Mouse (Mus musculus): ENCODE results near the gene Usp21. TPM values are rescaled to one million over a fixed set of nuclear protein-coding genes. Genes with fewer than 3 reads are reported as not detected.
"Not testable (repeated sequence)": the region's sequence is repeated elsewhere in the genome, so short reads cannot be mapped to it uniquely, and the experiment has no call there.

Usp21 gene
- polyA plus RNA-seq, 1 experiment from 2014 or later: 92.3 TPM

DNA sequence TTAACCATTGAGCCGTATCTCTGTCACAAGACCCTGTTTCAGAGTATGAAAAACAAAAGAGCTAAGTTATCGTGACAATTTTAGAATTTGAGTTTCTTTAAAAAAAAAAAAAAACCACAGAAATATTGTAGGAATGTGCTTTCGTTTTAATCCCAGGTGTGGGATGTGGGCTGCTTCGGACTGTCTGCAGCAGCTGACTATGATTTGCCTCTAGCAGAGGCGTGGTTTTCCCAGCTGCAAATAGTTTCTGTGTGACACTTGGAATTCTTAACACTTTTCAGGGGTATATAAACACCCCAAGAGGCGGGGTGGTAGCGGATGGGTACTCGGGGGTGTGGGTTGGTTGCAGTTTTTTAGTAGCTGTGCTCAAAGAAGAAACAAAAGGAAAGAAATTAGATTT, 42.4 kb downstream of the Usp21 start:
- no peak overlapping the region for H3K27ac ChIP-seq (ENCODE audit: low read depth, low read length)
- no peaks in the 10 kb centered on the region for H3K9me3 ChIP-seq (ENCODE audit: control insufficient read depth, low read length)
- no peak overlapping the region for H3K9ac ChIP-seq (ENCODE audit: low read depth, low read length)
- no peak overlapping the region for H3K4me3 ChIP-seq (ENCODE audit: low read length)
- peaks cover 13% of the 10 kb centered on the region for H3K36me3 ChIP-seq (ENCODE audit: control insufficient read depth, insufficient read depth, low read length)
- peaks cover 17% of the 10 kb centered on the region for H3K4me1 ChIP-seq (ENCODE audit: control insufficient read depth, insufficient read depth, low read depth, low read length)
- no peak for ATAC-seq
- no peak overlapping the region for H3K4me2 ChIP-seq (ENCODE audit: low read length)
- WGBS: 93% methylated on average over 8 of the region's 8 CpGs
- H3K27me3 ChIP-seq (replicated peaks; ENCODE audit: control insufficient read depth, insufficient read depth, low read length): no peaks in the 10 kb centered on the region

DNA sequence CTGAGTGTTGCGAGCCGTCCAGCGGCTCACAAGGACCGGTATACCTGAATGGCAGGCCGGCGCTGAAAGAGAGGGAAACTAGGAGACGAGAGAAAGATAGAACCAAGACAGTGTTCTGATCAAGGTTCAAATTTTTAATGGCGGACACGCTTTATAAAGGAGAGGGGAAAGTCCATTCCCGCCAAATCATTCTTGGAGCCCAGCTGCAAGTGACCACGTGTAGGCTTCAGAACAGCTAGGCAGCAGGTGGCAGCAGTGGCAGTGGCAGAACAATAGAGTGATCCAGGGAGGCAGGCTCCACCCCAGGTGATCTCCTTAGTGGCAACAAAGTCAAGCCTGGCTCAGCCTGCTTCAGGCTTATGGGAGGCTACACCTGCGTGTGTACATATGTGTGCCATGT, 45.8 kb downstream of the Usp21 start:
- not testable (repeated sequence) for H3K9me3 ChIP-seq (ENCODE audit: control insufficient read depth, low read length); H3K9ac ChIP-seq (ENCODE audit: low read depth, low read length); ATAC-seq; H3K4me2 ChIP-seq (ENCODE audit: low read length); H3K4me3 ChIP-seq (ENCODE audit: low read length); H3K4me1 ChIP-seq (ENCODE audit: control insufficient read depth, insufficient read depth, low read depth, low read length); H3K27me3 ChIP-seq (replicated peaks; ENCODE audit: control insufficient read depth, insufficient read depth, low read length); H3K27ac ChIP-seq (ENCODE audit: low read depth, low read length)
- H3K36me3 ChIP-seq (ENCODE audit: control insufficient read depth, insufficient read depth, low read length): peaks cover 41% of the 10 kb centered on the region
- 84% methylated on average over 12 of the region's 12 CpGs for WGBS

DNA sequence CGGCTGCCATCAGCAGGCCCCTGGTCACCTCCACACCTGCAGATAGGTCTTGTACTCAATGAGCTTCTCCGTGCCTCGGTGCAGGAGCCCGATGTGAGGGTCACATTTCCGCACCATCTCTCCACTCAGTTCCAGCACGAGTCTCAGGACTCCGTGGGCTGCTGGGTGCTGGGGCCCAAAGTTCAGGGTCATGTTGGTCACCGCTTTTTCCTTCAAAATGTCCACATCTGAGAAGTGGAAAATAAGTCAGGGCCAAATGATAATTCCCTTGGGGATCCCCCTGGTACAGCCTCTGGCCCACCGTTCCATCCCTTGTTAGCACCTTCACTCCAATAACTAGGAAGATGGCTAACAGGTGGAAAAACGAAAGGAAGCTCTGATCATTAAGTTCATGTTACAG, 46.9 kb downstream of the Usp21 start:
- no peak overlapping the region for H3K4me3 ChIP-seq (ENCODE audit: low read length)
- H3K27me3 ChIP-seq (replicated peaks; ENCODE audit: control insufficient read depth, insufficient read depth, low read length): no peaks in the 10 kb centered on the region
- no peak overlapping the region; the same call in 1 of the 2 replicates for H3K9ac ChIP-seq (ENCODE audit: low read depth, low read length)
- no peak for ATAC-seq
- H3K27ac ChIP-seq (ENCODE audit: low read depth, low read length): no peak overlapping the region
- H3K4me2 ChIP-seq (ENCODE audit: low read length): no peak overlapping the region
- WGBS: 93% methylated on average over 10 of the region's 10 CpGs
- H3K9me3 ChIP-seq (ENCODE audit: control insufficient read depth, low read length): no peaks in the 10 kb centered on the region
- peaks cover 48% of the 10 kb centered on the region for H3K36me3 ChIP-seq (ENCODE audit: control insufficient read depth, insufficient read depth, low read length)
- H3K4me1 ChIP-seq (ENCODE audit: control insufficient read depth, insufficient read depth, low read depth, low read length): peaks cover 4% of the 10 kb centered on the region

DNA sequence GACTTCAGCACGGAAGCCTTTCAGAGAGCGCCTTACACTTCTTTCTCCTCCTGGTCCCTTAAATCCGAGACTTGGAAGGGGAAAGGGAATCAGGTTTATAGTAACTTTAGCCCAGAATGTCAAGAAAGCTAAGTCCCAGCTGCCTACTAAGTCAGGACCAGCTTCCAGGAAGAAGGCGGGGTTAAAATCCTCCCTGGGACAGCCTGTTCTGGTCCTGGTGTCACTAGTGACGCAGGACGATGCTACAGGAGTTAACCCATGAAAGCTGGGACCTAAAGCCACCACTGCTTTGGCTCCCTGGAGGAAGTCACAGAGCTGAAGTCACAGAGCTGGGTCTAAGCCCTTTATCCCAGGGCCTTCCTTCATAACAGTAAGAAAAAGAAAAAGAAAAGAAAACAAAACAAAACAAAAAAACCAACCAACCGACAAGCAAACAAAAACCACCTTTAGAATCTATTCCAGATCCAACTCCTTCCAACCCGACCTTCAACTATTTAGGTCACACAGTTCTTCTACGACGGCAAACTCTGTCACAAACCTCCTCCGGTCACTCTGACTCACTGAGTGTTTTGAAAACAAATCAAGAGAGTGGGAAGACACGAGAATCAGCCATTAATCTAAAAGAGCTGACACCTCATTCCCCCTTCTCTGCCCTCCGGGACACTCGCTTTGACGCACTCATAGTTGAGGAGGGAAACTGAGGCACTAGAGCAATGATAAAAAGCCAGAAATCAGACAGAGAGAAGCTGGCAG, 47.6 kb downstream of the Usp21 start:
- no peaks in the 10 kb centered on the region for H3K27me3 ChIP-seq (replicated peaks; ENCODE audit: control insufficient read depth, insufficient read depth, low read length)
- no peak overlapping the region for H3K4me3 ChIP-seq (ENCODE audit: low read length)
- no peak overlapping the region for H3K4me2 ChIP-seq (ENCODE audit: low read length)
- 78% methylated on average over 15 of the region's 15 CpGs for WGBS
- no peak overlapping the region; the same call in 1 of the 2 replicates for H3K9ac ChIP-seq (ENCODE audit: low read depth, low read length)
- H3K4me1 ChIP-seq (ENCODE audit: control insufficient read depth, insufficient read depth, low read depth, low read length): no peaks in the 10 kb centered on the region
- no peak overlapping the region for H3K27ac ChIP-seq (ENCODE audit: low read depth, low read length)
- H3K9me3 ChIP-seq (ENCODE audit: control insufficient read depth, low read length): no peaks in the 10 kb centered on the region
- no peak for ATAC-seq
- H3K36me3 ChIP-seq (ENCODE audit: control insufficient read depth, insufficient read depth, low read length): peaks cover 54% of the 10 kb centered on the region

DNA sequence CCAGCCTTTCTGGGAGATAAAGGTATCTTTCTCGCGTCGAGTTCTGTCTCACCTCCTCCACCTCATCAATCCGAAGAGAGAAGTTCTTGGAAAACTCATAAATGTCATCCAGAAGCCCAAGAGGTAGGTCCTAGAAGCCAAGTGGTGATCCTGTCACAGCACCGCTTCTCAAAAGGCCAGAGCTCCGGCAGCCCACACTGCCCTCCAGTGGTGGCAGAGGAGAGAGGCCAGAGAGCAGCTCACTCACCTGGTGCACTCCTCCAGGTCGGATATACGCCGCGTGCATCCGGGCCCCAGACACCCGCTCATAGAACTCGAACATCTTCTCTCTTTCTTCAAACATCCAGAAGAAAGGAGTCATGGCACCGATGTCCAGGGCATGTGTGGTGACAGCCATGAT, 49.3 kb downstream of the Usp21 start:
- Histone ChIP-seq H3K4me3 (ENCODE audit: low read length) (no peak overlapping the region), H3K27me3 (replicated peaks; ENCODE audit: control insufficient read depth, insufficient read depth, low read length) (no peaks in the 10 kb centered on the region), H3K4me2 (ENCODE audit: low read length) (no peak overlapping the region), H3K9ac (ENCODE audit: low read depth, low read length) (no peak overlapping the region), H3K4me1 (ENCODE audit: control insufficient read depth, insufficient read depth, low read depth, low read length) (no peaks in the 10 kb centered on the region), H3K9me3 (ENCODE audit: control insufficient read depth, low read length) (no peaks in the 10 kb centered on the region), H3K27ac (ENCODE audit: low read depth, low read length) (no peak overlapping the region), H3K36me3 (ENCODE audit: control insufficient read depth, insufficient read depth, low read length) (peaks cover 66% of the 10 kb centered on the region)
- no peak for ATAC-seq
- 68% methylated on average over 14 of the region's 14 CpGs for WGBS

DNA sequence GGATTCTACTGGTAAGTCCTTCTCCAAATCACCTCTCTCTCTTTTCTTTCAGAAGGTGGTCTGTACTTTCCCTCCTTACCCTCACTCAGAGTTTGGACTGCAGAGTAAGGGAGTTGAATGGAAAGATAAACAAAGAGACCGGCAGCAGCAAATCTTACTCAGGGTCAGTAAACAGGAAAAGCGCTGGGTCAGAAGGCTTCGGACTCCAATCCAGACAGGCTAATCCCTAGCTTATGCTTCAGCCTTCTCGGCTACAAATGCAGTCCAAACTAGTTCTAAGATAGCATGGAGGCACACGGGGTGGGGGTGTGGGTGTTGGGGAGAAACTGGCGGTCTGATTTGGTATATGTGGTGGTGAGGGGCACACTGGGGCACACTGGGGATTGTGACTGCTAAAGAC, 50.4 kb downstream of the Usp21 start:
- no peak overlapping the region for H3K4me2 ChIP-seq (ENCODE audit: low read length)
- peaks cover 61% of the 10 kb centered on the region for H3K36me3 ChIP-seq (ENCODE audit: control insufficient read depth, insufficient read depth, low read length)
- no peaks in the 10 kb centered on the region for H3K9me3 ChIP-seq (ENCODE audit: control insufficient read depth, low read length)
- no peaks in the 10 kb centered on the region for H3K4me1 ChIP-seq (ENCODE audit: control insufficient read depth, insufficient read depth, low read depth, low read length)
- H3K27ac ChIP-seq (ENCODE audit: low read depth, low read length): no peak overlapping the region
- 90% methylated on average over 6 of the region's 6 CpGs for WGBS
- no peak overlapping the region for H3K9ac ChIP-seq (ENCODE audit: low read depth, low read length)
- no peaks in the 10 kb centered on the region for H3K27me3 ChIP-seq (replicated peaks; ENCODE audit: control insufficient read depth, insufficient read depth, low read length)
- no peak for ATAC-seq
- no peak overlapping the region for H3K4me3 ChIP-seq (ENCODE audit: low read length)

DNA sequence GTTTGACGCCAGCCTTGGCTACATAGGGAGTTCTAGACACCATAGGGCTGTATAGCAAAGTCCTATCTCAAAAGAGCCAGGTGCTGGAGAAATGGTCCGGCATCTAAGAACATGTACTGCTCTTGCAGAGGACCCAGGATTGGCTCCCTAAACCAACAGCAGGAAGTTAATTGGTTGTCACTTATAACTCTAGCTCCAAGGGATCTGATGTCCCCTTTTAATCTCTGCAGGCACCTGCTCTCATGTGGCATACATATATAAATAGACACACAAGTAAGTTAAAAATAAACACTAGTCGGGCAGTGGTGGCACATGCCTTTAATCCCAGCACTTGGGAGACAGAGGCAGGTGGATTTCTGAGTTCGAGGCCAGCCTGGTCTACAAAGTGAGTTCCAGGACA, 52.0 kb downstream of the Usp21 start:
- Histone ChIP-seq H3K9me3 (ENCODE audit: control insufficient read depth, low read length) (no peaks in the 10 kb centered on the region), H3K4me1 (ENCODE audit: control insufficient read depth, insufficient read depth, low read depth, low read length) (no peaks in the 10 kb centered on the region), H3K27ac (ENCODE audit: low read depth, low read length) (no peak overlapping the region), H3K4me2 (ENCODE audit: low read length) (no peak overlapping the region), H3K36me3 (ENCODE audit: control insufficient read depth, insufficient read depth, low read length) (peaks cover 57% of the 10 kb centered on the region), H3K27me3 (replicated peaks; ENCODE audit: control insufficient read depth, insufficient read depth, low read length) (no peaks in the 10 kb centered on the region), H3K9ac (ENCODE audit: low read depth, low read length) (no peak overlapping the region), H3K4me3 (ENCODE audit: low read length) (no peak overlapping the region)
- WGBS: 92% methylated on average over 4 of the region's 4 CpGs
- ATAC-seq: no peak

DNA sequence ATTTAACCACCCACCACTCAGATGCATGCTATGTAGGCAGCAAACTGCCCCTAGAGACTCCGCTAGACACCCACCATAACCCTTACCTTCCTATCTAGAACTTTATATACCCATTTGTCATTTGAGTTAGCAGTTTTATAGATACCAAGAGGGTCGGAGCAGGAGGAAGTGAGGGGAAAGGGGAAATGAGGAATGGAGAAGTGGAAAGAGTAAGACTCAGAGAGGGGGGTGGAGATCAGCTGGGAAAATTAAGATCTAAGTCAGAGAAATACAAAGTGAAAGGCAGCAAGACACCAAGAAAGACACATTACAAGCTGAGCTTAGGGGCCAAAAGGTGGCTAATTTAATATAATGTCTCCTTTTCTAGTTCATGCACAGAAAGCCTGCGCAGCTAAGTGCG, 53.3 kb downstream of the Usp21 start:
- Histone ChIP-seq H3K4me2 (ENCODE audit: low read length) (no peak overlapping the region), H3K4me3 (ENCODE audit: low read length) (no peak overlapping the region), H3K9me3 (ENCODE audit: control insufficient read depth, low read length) (no peaks in the 10 kb centered on the region), H3K4me1 (ENCODE audit: control insufficient read depth, insufficient read depth, low read depth, low read length) (no peaks in the 10 kb centered on the region), H3K27ac (ENCODE audit: low read depth, low read length) (no peak overlapping the region), H3K27me3 (replicated peaks; ENCODE audit: control insufficient read depth, insufficient read depth, low read length) (no peaks in the 10 kb centered on the region), H3K36me3 (ENCODE audit: control insufficient read depth, insufficient read depth, low read length) (peaks cover 47% of the 10 kb centered on the region), H3K9ac (ENCODE audit: low read depth, low read length) (no peak overlapping the region)
- no peak for ATAC-seq
- 96% methylated on average over 4 of the region's 4 CpGs for WGBS

DNA sequence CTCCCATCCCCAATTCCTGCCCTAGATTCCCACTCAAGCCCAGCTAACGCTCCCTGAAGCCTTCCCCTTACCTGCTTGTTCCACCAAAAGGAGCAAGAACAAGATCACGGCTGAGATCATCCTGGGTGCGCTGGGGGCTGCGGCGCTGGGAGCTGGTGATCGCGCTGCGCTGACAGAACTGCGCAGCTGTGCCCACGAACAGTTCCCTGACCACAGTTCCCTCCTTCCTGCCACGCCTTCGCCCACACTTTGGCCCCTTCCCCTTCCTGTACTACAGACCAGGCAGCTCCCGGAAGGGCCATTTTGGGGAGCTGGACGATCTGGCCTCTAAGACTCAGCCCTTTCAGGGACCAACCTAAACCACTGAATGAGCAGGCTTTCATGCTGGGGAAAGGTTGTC, 53.7 kb downstream of the Usp21 start, which contains the start of gene Fcer1g:
Gene Fcer1g (minus strand): TSS at position 240 of the 400 bp plus-strand sequence.
- Histone ChIP-seq H3K4me2 (ENCODE audit: low read length) (no peak within 1 kb of the TSS), H3K36me3 (ENCODE audit: control insufficient read depth, insufficient read depth, low read length) (peaks cover 45% of the 10 kb centered on the region), H3K27me3 (replicated peaks; ENCODE audit: control insufficient read depth, insufficient read depth, low read length) (no peaks in the 10 kb centered on the region), H3K4me3 (ENCODE audit: low read length) (no peak within 1 kb of the TSS), H3K27ac (ENCODE audit: low read depth, low read length) (no peak within 1 kb of the TSS), H3K9me3 (ENCODE audit: control insufficient read depth, low read length) (no peaks in the 10 kb centered on the region), H3K4me1 (ENCODE audit: control insufficient read depth, insufficient read depth, low read depth, low read length) (no peaks in the 10 kb centered on the region), H3K9ac (ENCODE audit: low read depth, low read length) (no peak within 1 kb of the TSS)
- 94% methylated on average over 14 of the region's 14 CpGs for WGBS
- no peak for ATAC-seq

Data from hindbrain, embryonic 16.5 days (tissue).